Mouse (Mus musculus) forebrain, embryonic 12.5 days (tissue): ENCODE measurements around the gene Fam49a. TPM values are rescaled to one million over a fixed set of nuclear protein-coding genes. Genes with fewer than 3 reads are reported as not detected.
"Not testable (repeated sequence)": the region's sequence is repeated elsewhere in the genome, so short reads cannot be mapped to it uniquely, and the experiment has no call there.

Experiments
- ATAC-seq: fragments of 200-750 bp; cut with Nextera tagmentation; 2 replicates; pipeline ENCODE4 v1.8.0; 2017; ENCODE audit warnings: moderate TSS enrichment; ENCODE audit not compliant: low FRiP score
- H3K27ac ChIP-seq: fragments of 300-500 bp; sonication (generic); 2 replicates; pipeline ENCODE4 v1.5.1; 2016; ENCODE audit warnings: mild to moderate bottlenecking
- H3K27me3 ChIP-seq: fragments of 300-500 bp; sonication (generic); 2 replicates; pipeline ENCODE4 v1.6.1; 2016; ENCODE audit warnings: mild to moderate bottlenecking
- H3K36me3 ChIP-seq: fragments of 300-500 bp; sonication (generic); replicated peaks from 2 replicates; pipeline ENCODE4 v1.6.1; 2016; ENCODE audit warnings: mild to moderate bottlenecking
- H3K4me1 ChIP-seq: fragments of 300-500 bp; sonication (generic); 2 replicates; pipeline ENCODE4 v1.6.1; 2016
- H3K4me2 ChIP-seq: fragments of 300-500 bp; sonication (generic); 2 replicates; pipeline ENCODE4 v1.6.1; 2016; ENCODE audit warnings: mild to moderate bottlenecking, moderate library complexity
- H3K4me3 ChIP-seq: fragments of 300-500 bp; sonication (generic); replicated peaks from 2 replicates; pipeline ENCODE4 v1.5.1; 2016; ENCODE audit warnings: mild to moderate bottlenecking
- H3K9ac ChIP-seq: fragments of 300-500 bp; sonication (generic); 2 replicates; pipeline ENCODE4 v1.6.1; 2016; ENCODE audit warnings: mild to moderate bottlenecking
- H3K9me3 ChIP-seq: fragments of 300-500 bp; sonication (generic); 2 replicates; pipeline ENCODE4 v1.6.1; 2016
- WGBS: fragments of 180-500 bp; shearing (Covaris S2); methylation state at CpG from one replicate; pipeline ENCODE4 v1.1.7; 2016; 5-methylcytosine and 5-hydroxymethylcytosine counted together
- polyA plus RNA-seq: library from polyadenylated mRNA; unstranded; fragments of >200 nt; fragmentation: Nextera tagmentation; extraction: Ambion mirVana; gene quantifications from 2 replicates; pipeline ENCODE4 v1.2.1, GENCODE M21; 2016

Fam49a gene
- polyA plus RNA-seq, 1 experiment from 2014 or later, result 20.4 TPM

GRCm38 (mm10) chr12:12243148-12243547 lies 18.8 kb upstream of the Fam49a start:
- no peak overlapping the region for H3K9ac ChIP-seq

DNA sequence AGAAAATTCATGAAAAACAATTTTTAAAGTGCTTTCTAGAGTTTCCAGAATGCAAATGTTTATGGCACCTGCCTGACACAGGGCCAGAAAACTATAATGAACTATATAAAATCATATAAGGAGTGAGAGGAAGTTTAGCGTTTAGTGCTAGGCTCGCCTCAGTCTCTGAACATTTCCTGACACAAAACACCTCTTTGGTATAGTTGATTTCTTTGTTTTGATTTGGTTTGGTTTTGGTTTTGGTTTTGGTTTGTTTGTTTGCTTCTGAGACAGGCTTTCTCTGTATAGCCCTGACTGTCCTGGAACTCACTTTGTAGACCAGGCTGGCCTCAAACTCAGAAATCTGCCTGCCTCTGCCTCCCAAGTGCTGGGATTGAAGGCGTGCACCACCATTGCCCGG lies 14.9 kb upstream of the Fam49a start:
- not testable (repeated sequence) for H3K4me3 ChIP-seq
- 93% methylated on average over 4 of the region's 4 CpGs for WGBS

More at GRCm38 (mm10) chr12:12243148-12243547, 18.8 kb upstream of the Fam49a start:
- H3K4me2 ChIP-seq, result no peak overlapping the region
- H3K27me3 ChIP-seq, result no peaks in the 10 kb centered on the region
- no peak overlapping the region for H3K27ac ChIP-seq
- H3K36me3 ChIP-seq, result no peaks in the 10 kb centered on the region
- ATAC-seq, result no peak
- peaks cover 9% of the 10 kb centered on the region; the same call in 1 of the 2 replicates for H3K4me1 ChIP-seq
- no peak overlapping the region for H3K4me3 ChIP-seq
- no peaks in the 10 kb centered on the region for H3K9me3 ChIP-seq
- WGBS, result 71% methylated on average over 3 of the region's 3 CpGs

GRCm38 (mm10) chr12:12249521-12249920 lies 12.4 kb upstream of the Fam49a start:
- Histone ChIP-seq H3K27me3 (no peaks in the 10 kb centered on the region), H3K9ac (no peak overlapping the region), H3K4me1 (no peaks in the 10 kb centered on the region), H3K9me3 (no peaks in the 10 kb centered on the region), H3K27ac (no peak overlapping the region), H3K4me2 (no peak overlapping the region), H3K36me3 (no peaks in the 10 kb centered on the region), H3K4me3 (no peak overlapping the region)
- ATAC-seq, result no peak
- 63% methylated on average over 2 of the region's 2 CpGs for WGBS

More for the DNA sequence above, 14.9 kb upstream of the Fam49a start:
- ATAC-seq, H3K36me3 ChIP-seq, H3K27ac ChIP-seq, H3K27me3 ChIP-seq, H3K4me2 ChIP-seq, H3K4me1 ChIP-seq, H3K9me3 ChIP-seq, H3K9ac ChIP-seq: not testable (repeated sequence)

- Histone ChIP-seq H3K27me3 (no peaks in the 10 kb centered on the region), H3K27ac (no peak overlapping the region), H3K4me3 (no peak overlapping the region), H3K9ac (no peak overlapping the region), H3K9me3 (no peaks in the 10 kb centered on the region), H3K36me3 (no peaks in the 10 kb centered on the region), H3K4me1 (no peaks in the 10 kb centered on the region), H3K4me2 (no peak overlapping the region)
- 61% methylated on average over 5 of the region's 5 CpGs for WGBS
- ATAC-seq, result no peak
Measured at GRCm38 (mm10) chr12:12253526-12253925, 8.4 kb upstream of the Fam49a start.

DNA sequence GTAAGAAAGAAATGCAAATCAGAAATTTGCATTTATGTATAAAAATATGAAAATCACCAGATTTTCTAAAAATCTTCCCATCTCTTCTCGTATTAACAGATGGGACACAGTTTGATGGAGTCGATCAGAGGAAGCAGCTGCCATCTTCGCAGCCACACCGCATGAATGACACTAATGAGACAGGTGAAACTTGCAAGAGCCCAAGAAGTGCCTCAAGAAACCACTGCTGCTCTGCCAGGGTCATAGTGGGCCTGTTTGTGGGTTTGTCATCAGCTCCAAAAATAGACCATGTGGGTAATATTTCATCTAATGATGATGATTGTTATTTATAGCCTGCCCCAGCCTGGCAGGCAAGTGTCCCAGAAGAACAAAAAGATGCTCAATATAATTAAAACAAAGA lies 7.8 kb upstream of the Fam49a start:
- Histone ChIP-seq H3K27ac (no peak overlapping the region), H3K27me3 (no peaks in the 10 kb centered on the region), H3K9me3 (no peaks in the 10 kb centered on the region), H3K36me3 (no peaks in the 10 kb centered on the region), H3K9ac (no peak overlapping the region), H3K4me3 (no peak overlapping the region), H3K4me1 (no peaks in the 10 kb centered on the region), H3K4me2 (no peak overlapping the region)
- WGBS, result 75% methylated on average over 4 of the region's 4 CpGs
- no peak for ATAC-seq

DNA sequence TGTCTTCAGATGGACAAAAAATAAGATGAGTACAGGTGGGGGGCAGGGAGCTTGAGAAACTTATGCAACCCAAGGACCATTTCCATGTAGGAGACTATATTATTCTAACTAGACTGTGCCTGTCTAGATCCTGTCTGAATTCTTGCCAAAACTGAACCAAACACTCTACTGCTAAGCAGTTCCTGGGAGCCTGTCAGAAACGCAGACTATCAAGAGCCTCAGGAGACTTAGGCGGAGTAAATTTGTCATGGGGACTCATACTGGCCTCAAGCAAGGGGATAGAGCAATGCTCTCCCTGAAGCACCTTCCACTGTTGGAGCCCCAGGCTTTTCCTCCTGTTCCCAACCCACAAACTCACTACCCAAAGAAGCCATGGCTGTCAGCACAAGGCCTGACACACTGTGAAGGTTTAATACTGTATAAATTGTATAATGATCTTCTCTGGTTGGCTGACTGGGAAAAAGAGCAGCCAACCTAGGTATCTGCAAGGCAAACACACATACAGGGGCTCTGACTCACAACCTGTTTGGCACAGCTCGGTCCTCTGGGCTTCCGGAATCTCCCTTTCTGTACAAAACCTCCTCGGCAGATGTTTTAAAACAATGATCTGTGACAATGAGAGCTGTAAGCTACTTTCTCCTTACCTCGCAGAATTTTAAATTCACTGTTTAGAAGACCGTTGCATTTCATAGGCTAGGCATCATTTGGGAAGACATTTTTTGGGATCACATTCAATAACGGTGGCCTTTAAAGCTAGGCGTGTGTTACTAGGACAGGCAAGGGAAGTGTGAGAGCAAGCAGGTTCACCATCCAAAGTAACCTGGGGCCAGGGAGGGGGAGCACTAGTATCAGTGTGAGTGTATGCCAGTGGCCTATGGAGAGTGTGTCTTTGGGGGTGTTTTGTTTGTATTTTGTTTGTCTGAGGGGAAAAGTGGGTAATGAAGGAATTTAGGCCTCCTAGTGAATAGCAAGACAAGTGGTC lies 669 bp upstream of the Fam49a start:
- H3K4me3 ChIP-seq, result 0 out of 2 replicates have a peak overlapping the region, but pooled peaks have one; percentile 65
- H3K9me3 ChIP-seq, result no peaks in the 10 kb centered on the region
- H3K36me3 ChIP-seq, result no peaks in the 10 kb centered on the region
- no peaks in the 10 kb centered on the region; the same call in 1 of the 2 replicates for H3K27me3 ChIP-seq
- no peak overlapping the region for H3K27ac ChIP-seq
- peaks cover 24% of the 10 kb centered on the region for H3K4me1 ChIP-seq
- 71% methylated on average over 9 of the region's 9 CpGs for WGBS
- peak overlapping the region; percentile 86 for H3K4me2 ChIP-seq
- peak; percentile 44 for ATAC-seq
- no peak overlapping the region for H3K9ac ChIP-seq

DNA sequence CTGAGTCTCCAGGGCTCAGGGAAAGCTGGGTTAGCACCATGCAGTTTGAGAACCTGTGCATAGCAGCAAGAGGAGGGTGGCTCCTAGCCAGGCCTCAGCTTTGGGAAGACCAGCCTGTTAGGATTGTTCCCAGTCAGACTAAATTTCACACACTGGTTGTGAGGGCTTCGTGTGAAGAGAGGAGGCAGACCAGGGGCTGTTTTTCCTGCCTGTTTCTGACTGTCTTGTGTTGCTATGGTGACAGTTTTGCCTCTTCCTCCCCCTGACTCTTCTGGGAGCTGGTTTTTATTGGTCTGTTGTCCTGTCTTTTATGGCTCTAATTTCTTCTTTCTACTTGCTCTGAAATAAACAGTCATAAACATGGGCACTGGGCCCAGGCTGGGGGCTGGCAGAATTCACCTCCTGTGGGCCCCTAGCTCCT lies 1.4 kb downstream of the Fam49a start:
- no peak overlapping the region for H3K9ac ChIP-seq
- 0% methylated on average over 1 of the region's 1 CpGs for WGBS
- H3K27ac ChIP-seq, result no peak overlapping the region
- peak overlapping the region; percentile 65; the same call in 1 of the 2 replicates for H3K4me3 ChIP-seq
- no peaks in the 10 kb centered on the region for H3K9me3 ChIP-seq
- H3K36me3 ChIP-seq, result no peaks in the 10 kb centered on the region
- H3K4me1 ChIP-seq, result peaks cover 24% of the 10 kb centered on the region
- peak; percentile 18; the same call in 1 of the 2 replicates for ATAC-seq
- no peaks in the 10 kb centered on the region; the same call in 1 of the 2 replicates for H3K27me3 ChIP-seq
- peak overlapping the region; percentile 86 for H3K4me2 ChIP-seq

GRCm38 (mm10) chr12:12264151-12264550 lies 2.2 kb downstream of the Fam49a start:
- H3K27ac ChIP-seq, result no peak overlapping the region
- H3K27me3 ChIP-seq, result no peaks in the 10 kb centered on the region; the same call in 1 of the 2 replicates
- no peak overlapping the region for H3K9ac ChIP-seq
- H3K9me3 ChIP-seq, result no peaks in the 10 kb centered on the region
- peaks cover 24% of the 10 kb centered on the region for H3K4me1 ChIP-seq
- H3K4me3 ChIP-seq, result no peak overlapping the region
- H3K4me2 ChIP-seq, result no peak overlapping the region
- WGBS, result 89% methylated on average over 5 of the region's 5 CpGs
- H3K36me3 ChIP-seq, result no peaks in the 10 kb centered on the region
- ATAC-seq, result no peak

GRCm38 (mm10) chr12:12266552-12266951 lies 4.6 kb downstream of the Fam49a start:
- H3K9ac ChIP-seq, result no peak overlapping the region
- H3K27ac ChIP-seq, result no peak overlapping the region
- WGBS, result 68% methylated on average over 1 of the region's 1 CpGs
- H3K36me3 ChIP-seq, result no peaks in the 10 kb centered on the region
- H3K4me3 ChIP-seq, result no peak overlapping the region
- H3K9me3 ChIP-seq, result no peaks in the 10 kb centered on the region
- no peak overlapping the region for H3K4me2 ChIP-seq
- peaks cover 23% of the 10 kb centered on the region for H3K4me1 ChIP-seq
- ATAC-seq, result no peak
- H3K27me3 ChIP-seq, result no peaks in the 10 kb centered on the region; the same call in 1 of the 2 replicates

DNA sequence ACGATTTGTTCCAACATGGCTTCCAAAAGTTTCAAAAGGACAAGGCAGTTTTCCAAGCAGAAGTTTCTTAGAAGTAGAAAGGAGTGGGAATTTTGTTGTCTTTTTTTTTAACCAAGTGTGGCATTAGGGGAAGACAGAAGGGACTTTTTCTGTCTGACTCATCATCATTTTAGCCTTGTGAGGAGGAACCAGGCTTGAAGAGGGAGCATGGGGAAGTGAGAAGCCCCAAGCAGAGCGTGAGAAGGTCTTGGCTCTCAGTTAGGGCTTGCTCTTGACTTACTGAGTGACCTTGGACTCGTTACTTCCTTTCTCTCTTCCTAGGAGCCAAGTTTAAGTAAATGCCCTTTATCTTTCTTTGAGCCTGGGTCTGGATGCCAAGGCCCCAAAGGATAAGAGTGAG lies 8.6 kb downstream of the Fam49a start:
- Histone ChIP-seq H3K36me3 (no peaks in the 10 kb centered on the region), H3K9ac (no peak overlapping the region), H3K27me3 (no peaks in the 10 kb centered on the region), H3K4me1 (peaks cover 3% of the 10 kb centered on the region; the same call in 1 of the 2 replicates), H3K27ac (no peak overlapping the region), H3K9me3 (no peaks in the 10 kb centered on the region), H3K4me2 (no peak overlapping the region), H3K4me3 (no peak overlapping the region)
- WGBS, result 82% methylated on average over 3 of the region's 3 CpGs
- no peak for ATAC-seq

GRCm38 (mm10) chr12:12274115-12274514 lies 12.2 kb downstream of the Fam49a start:
- peak; percentile 61; the same call in 1 of the 2 replicates for ATAC-seq
- Histone ChIP-seq H3K9me3 (no peaks in the 10 kb centered on the region), H3K27me3 (no peaks in the 10 kb centered on the region), H3K27ac (no peak overlapping the region), H3K36me3 (no peaks in the 10 kb centered on the region), H3K4me2 (no peak overlapping the region), H3K4me1 (peaks cover 3% of the 10 kb centered on the region; the same call in 1 of the 2 replicates), H3K9ac (no peak overlapping the region), H3K4me3 (no peak overlapping the region)
- 24% methylated on average over 6 of the region's 6 CpGs for WGBS

- Histone ChIP-seq H3K27ac (no peak overlapping the region), H3K4me3 (no peak overlapping the region), H3K27me3 (no peaks in the 10 kb centered on the region), H3K9me3 (no peaks in the 10 kb centered on the region), H3K4me1 (peaks cover 3% of the 10 kb centered on the region; the same call in 1 of the 2 replicates), H3K36me3 (no peaks in the 10 kb centered on the region), H3K9ac (no peak overlapping the region), H3K4me2 (no peak overlapping the region)
- 84% methylated on average over 4 of the region's 4 CpGs for WGBS
- ATAC-seq, result no peak
Measured at GRCm38 (mm10) chr12:12275124-12275779, 13.3 kb downstream of the Fam49a start.
